Mouse (Mus musculus): ENCODE measurements around the gene Tgoln1. TPM values are rescaled to one million over a fixed set of nuclear protein-coding genes. Genes with fewer than 3 reads are reported as not detected.
A peak's percentile ranks its signal among the peaks of the same experiment; 100 is the strongest.

Gene Tgoln1
- polyA plus RNA-seq, 1 experiment from 2014 or later: 44.1 TPM

GRCm38 (mm10) chr6:72604066-72604465 is 12.7 kb downstream of the Tgoln1 start:
- no peak overlapping the region for H3K9ac ChIP-seq (ENCODE audit: low read length)
- 88% methylated on average over 2 of the region's 2 CpGs for WGBS
- H3K9me3 ChIP-seq (ENCODE audit: control insufficient read depth, low read length): no peaks in the 10 kb centered on the region
- no peak overlapping the region for H3K4me3 ChIP-seq (ENCODE audit: low read depth, low read length)
- no peaks in the 10 kb centered on the region for H3K27me3 ChIP-seq (ENCODE audit: control insufficient read depth, insufficient read depth, low read length)
- no peaks in the 10 kb centered on the region for H3K36me3 ChIP-seq (ENCODE audit: control insufficient read depth, insufficient read depth, low read length)
- ATAC-seq (ENCODE audit: insufficient read depth, low FRiP score, low TSS enrichment): no peak
- H3K4me1 ChIP-seq (ENCODE audit: control insufficient read depth, insufficient read depth, low read length): no peaks in the 10 kb centered on the region
- no peak for DNase-seq (ENCODE audit: low spot score)
- H3K27ac ChIP-seq (ENCODE audit: low read depth, low read length): no peak overlapping the region
- no peak overlapping the region for H3K4me2 ChIP-seq (ENCODE audit: low read depth)

GRCm38 (mm10) chr6:72601732-72602131 is 15.1 kb downstream of the Tgoln1 start:
- no peaks in the 10 kb centered on the region for H3K9me3 ChIP-seq (ENCODE audit: control insufficient read depth, low read length)
- no peak overlapping the region for H3K27ac ChIP-seq (ENCODE audit: low read depth, low read length)
- WGBS: 51% methylated on average over 1 of the region's 1 CpGs
- DNase-seq (ENCODE audit: low spot score) (peak; percentile 67), ATAC-seq (ENCODE audit: insufficient read depth, low FRiP score, low TSS enrichment) (no peak)
- H3K27me3 ChIP-seq (ENCODE audit: control insufficient read depth, insufficient read depth, low read length): no peaks in the 10 kb centered on the region
- H3K4me1 ChIP-seq (ENCODE audit: control insufficient read depth, insufficient read depth, low read length): peaks cover 4% of the 10 kb centered on the region; the same call in 1 of the 2 replicates
- H3K9ac ChIP-seq (ENCODE audit: low read length): no peak overlapping the region
- no peaks in the 10 kb centered on the region for H3K36me3 ChIP-seq (ENCODE audit: control insufficient read depth, insufficient read depth, low read length)
- H3K4me3 ChIP-seq (ENCODE audit: low read depth, low read length): no peak overlapping the region
- no peak overlapping the region for H3K4me2 ChIP-seq (ENCODE audit: low read depth)

GRCm38 (mm10) chr6:72600771-72601170 is 16.0 kb downstream of the Tgoln1 start:
- ATAC-seq (ENCODE audit: insufficient read depth, low FRiP score, low TSS enrichment) (no peak), DNase-seq (ENCODE audit: low spot score) (no peak)
- H3K4me1 ChIP-seq (ENCODE audit: control insufficient read depth, insufficient read depth, low read length): peaks cover 4% of the 10 kb centered on the region; the same call in 1 of the 2 replicates
- no peaks in the 10 kb centered on the region for H3K27me3 ChIP-seq (ENCODE audit: control insufficient read depth, insufficient read depth, low read length)
- H3K9me3 ChIP-seq (ENCODE audit: control insufficient read depth, low read length): no peaks in the 10 kb centered on the region
- no peak overlapping the region for H3K4me3 ChIP-seq (ENCODE audit: low read depth, low read length)
- no peak overlapping the region for H3K27ac ChIP-seq (ENCODE audit: low read depth, low read length)
- H3K9ac ChIP-seq (ENCODE audit: low read length): no peak overlapping the region
- H3K4me2 ChIP-seq (ENCODE audit: low read depth): no peak overlapping the region
- no peaks in the 10 kb centered on the region for H3K36me3 ChIP-seq (ENCODE audit: control insufficient read depth, insufficient read depth, low read length)
- WGBS: 92% methylated on average over 12 of the region's 12 CpGs

GRCm38 (mm10) chr6:72600216-72600615 is 16.6 kb downstream of the Tgoln1 start:
- H3K27ac ChIP-seq (ENCODE audit: low read depth, low read length): no peak overlapping the region
- H3K9me3 ChIP-seq (ENCODE audit: control insufficient read depth, low read length): no peaks in the 10 kb centered on the region
- no peak overlapping the region for H3K9ac ChIP-seq (ENCODE audit: low read length)
- peaks cover 4% of the 10 kb centered on the region; the same call in 1 of the 2 replicates for H3K4me1 ChIP-seq (ENCODE audit: control insufficient read depth, insufficient read depth, low read length)
- no peak overlapping the region for H3K4me3 ChIP-seq (ENCODE audit: low read depth, low read length)
- DNase-seq (ENCODE audit: low spot score) (no peak), ATAC-seq (ENCODE audit: insufficient read depth, low FRiP score, low TSS enrichment) (no peak)
- WGBS: 82% methylated on average over 6 of the region's 6 CpGs
- H3K4me2 ChIP-seq (ENCODE audit: low read depth): no peak overlapping the region
- no peaks in the 10 kb centered on the region for H3K36me3 ChIP-seq (ENCODE audit: control insufficient read depth, insufficient read depth, low read length)
- H3K27me3 ChIP-seq (ENCODE audit: control insufficient read depth, insufficient read depth, low read length): no peaks in the 10 kb centered on the region

GRCm38 (mm10) chr6:72598791-72599557 is 17.8 kb downstream of the Tgoln1 start:
- H3K27ac ChIP-seq (ENCODE audit: low read depth, low read length): no peak overlapping the region
- no peaks in the 10 kb centered on the region for H3K36me3 ChIP-seq (ENCODE audit: control insufficient read depth, insufficient read depth, low read length)
- no peak for DNase-seq (ENCODE audit: low spot score)

GRCm38 (mm10) chr6:72597956-72598753 is 18.6 kb downstream of the Tgoln1 start, which contains the start of the genes Elmod3 and Retsat:
Elmod3 (minus strand) TSS chr6:72598413.
Retsat (plus strand) TSS chr6:72598475.
- WGBS: 2% methylated on average over 38 of the region's 38 CpGs
- Histone ChIP-seq H3K4me3 (ENCODE audit: low read depth, low read length) (peak within 1 kb of the TSS; percentile 50), H3K36me3 (ENCODE audit: control insufficient read depth, insufficient read depth, low read length) (no peaks in the 10 kb centered on the region), H3K4me2 (ENCODE audit: low read depth) (peak within 1 kb of the TSS; percentile 73), H3K4me1 (ENCODE audit: control insufficient read depth, insufficient read depth, low read length) (peaks cover 4% of the 10 kb centered on the region; the same call in 1 of the 2 replicates), H3K27me3 (ENCODE audit: control insufficient read depth, insufficient read depth, low read length) (no peaks in the 10 kb centered on the region), H3K9me3 (ENCODE audit: control insufficient read depth, low read length) (no peaks in the 10 kb centered on the region), H3K27ac (ENCODE audit: low read depth, low read length) (no peak within 1 kb of the TSS), H3K9ac (ENCODE audit: low read length) (peak within 1 kb of the TSS; percentile 64)
- ATAC-seq (ENCODE audit: insufficient read depth, low FRiP score, low TSS enrichment) (peak; percentile 91), DNase-seq (ENCODE audit: low spot score) (peak; percentile 88)

More at GRCm38 (mm10) chr6:72598791-72599557, 17.8 kb downstream of the Tgoln1 start:
- Histone ChIP-seq H3K9me3 (ENCODE audit: control insufficient read depth, low read length) (no peaks in the 10 kb centered on the region), H3K4me3 (ENCODE audit: low read depth, low read length) (peak overlapping the region; percentile 50), H3K27me3 (ENCODE audit: control insufficient read depth, insufficient read depth, low read length) (no peaks in the 10 kb centered on the region), H3K9ac (ENCODE audit: low read length) (peak overlapping the region; percentile 64), H3K4me1 (ENCODE audit: control insufficient read depth, insufficient read depth, low read length) (peaks cover 4% of the 10 kb centered on the region; the same call in 1 of the 2 replicates), H3K4me2 (ENCODE audit: low read depth) (peak overlapping the region; percentile 73)
- peak; percentile 7; the same call in 1 of the 2 replicates for ATAC-seq (ENCODE audit: insufficient read depth, low FRiP score, low TSS enrichment)
- WGBS: 59% methylated on average over 12 of the region's 12 CpGs

- Histone ChIP-seq H3K9ac (ENCODE audit: low read length) (peak overlapping the region; percentile 64), H3K9me3 (ENCODE audit: control insufficient read depth, low read length) (no peaks in the 10 kb centered on the region), H3K27me3 (ENCODE audit: control insufficient read depth, insufficient read depth, low read length) (no peaks in the 10 kb centered on the region), H3K4me3 (ENCODE audit: low read depth, low read length) (peak overlapping the region; percentile 50), H3K4me2 (ENCODE audit: low read depth) (peak overlapping the region; percentile 73), H3K36me3 (ENCODE audit: control insufficient read depth, insufficient read depth, low read length) (no peaks in the 10 kb centered on the region), H3K4me1 (ENCODE audit: control insufficient read depth, insufficient read depth, low read length) (peaks cover 4% of the 10 kb centered on the region; the same call in 1 of the 2 replicates), H3K27ac (ENCODE audit: low read depth, low read length) (no peak overlapping the region)
- ATAC-seq (ENCODE audit: insufficient read depth, low FRiP score, low TSS enrichment): no peak
- no peak for DNase-seq (ENCODE audit: low spot score)
- WGBS: 52% methylated on average over 13 of the region's 13 CpGs
Observed at GRCm38 (mm10) chr6:72597083-72597874, 19.5 kb downstream of the Tgoln1 start.

DNA sequence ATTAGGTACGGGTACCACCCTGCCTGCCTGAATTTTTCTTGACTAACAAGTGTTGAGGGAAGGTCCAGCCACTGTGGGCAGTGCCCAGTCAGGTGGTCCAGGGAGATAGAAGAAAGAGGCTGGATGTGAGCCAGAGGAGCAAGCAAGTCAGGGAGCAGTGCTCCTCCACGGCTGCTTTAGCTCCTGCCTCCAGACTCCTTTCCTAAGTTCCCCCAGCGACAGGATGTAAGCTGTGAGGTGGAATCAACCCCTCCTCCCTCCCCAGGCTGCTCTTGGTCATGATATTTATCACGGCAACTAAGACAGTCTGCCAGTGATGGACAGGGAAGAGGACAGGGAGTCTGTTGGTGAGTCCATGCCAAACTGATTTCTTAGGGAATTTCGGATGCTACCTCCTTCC is 22.9 kb downstream of the Tgoln1 start:
- Histone ChIP-seq H3K4me1 (ENCODE audit: control insufficient read depth, insufficient read depth, low read length) (peaks cover 3% of the 10 kb centered on the region; the same call in 1 of the 2 replicates), H3K36me3 (ENCODE audit: control insufficient read depth, insufficient read depth, low read length) (no peaks in the 10 kb centered on the region), H3K27ac (ENCODE audit: low read depth, low read length) (no peak overlapping the region), H3K9ac (ENCODE audit: low read length) (no peak overlapping the region), H3K27me3 (ENCODE audit: control insufficient read depth, insufficient read depth, low read length) (no peaks in the 10 kb centered on the region), H3K4me3 (ENCODE audit: low read depth, low read length) (no peak overlapping the region), H3K9me3 (ENCODE audit: control insufficient read depth, low read length) (no peaks in the 10 kb centered on the region), H3K4me2 (ENCODE audit: low read depth) (no peak overlapping the region)
- ATAC-seq (ENCODE audit: insufficient read depth, low FRiP score, low TSS enrichment): no peak
- DNase-seq (ENCODE audit: low spot score): no peak
- WGBS: 68% methylated on average over 5 of the region's 5 CpGs
